Mouse (Mus musculus) central nervous system, embryonic 11.5 days (tissue): ENCODE data around the gene Ube2b. TPM values are rescaled to one million over a fixed set of nuclear protein-coding genes. Genes with fewer than 3 reads are reported as not detected.

ENCODE experiments used
- polyA plus RNA-seq: library from polyadenylated mRNA; depleted of rRNA; stranded (reverse); fragments of >200 nt; gene quantifications from 2 replicates; pipeline ENCODE4 v1.2.3, GENCODE M21; 2012; rRNA removed

The Ube2b gene
- 100 and 210 TPM in 2 replicates for polyA plus RNA-seq

GRCm38 (mm10) chr11:52000290-52000962, at the start of gene Ube2b:
Gene Ube2b, minus strand, starts transcription at chr11:52000762.

GRCm38 (mm10) chr11:52003772-52004528, 3.4 kb upstream of the Ube2b start, which contains the start of gene Cdkl3:
Gene Cdkl3, plus strand, starts transcription at chr11:52004221.

GRCm38 (mm10) chr11:51967443-51968401, 32.8 kb downstream of the Ube2b start, which contains the start of gene Cdkn2aipnl:
Gene Cdkn2aipnl, plus strand, starts transcription at chr11:51967661.

Other genes starting within 250 kb of the Ube2b start
- gene Sec24a, start 237.1 kb downstream of the Ube2b start, polyA plus RNA-seq, result 5.7 and 10.7 TPM in 2 replicates
- 40.0 and 64.0 TPM in 2 replicates for gene Sar1b, start 237.1 kb downstream of the Ube2b start, polyA plus RNA-seq
- 0.84 and 1.3 TPM in 2 replicates for gene Jade2, start 143.1 kb downstream of the Ube2b start, polyA plus RNA-seq
- gene Cdkn2aipnl, start 33.1 kb downstream of the Ube2b start, polyA plus RNA-seq, result 45.7 and 62.2 TPM in 2 replicates
- 9.9 and 12.7 TPM in 2 replicates for gene Cdkl3, start 3.5 kb upstream of the Ube2b start, polyA plus RNA-seq
- 86.5 and 96.9 TPM in 2 replicates for gene Ppp2ca, start 97.9 kb upstream of the Ube2b start, polyA plus RNA-seq
- gene Olfr1373, start 144.8 kb upstream of the Ube2b start, polyA plus RNA-seq, result not detected in 2 replicates
- not detected in 2 replicates for gene Olfr1371, start 213.2 kb upstream of the Ube2b start, polyA plus RNA-seq
- 235 and 307 TPM in 2 replicates for gene Skp1a, start 231.2 kb upstream of the Ube2b start, polyA plus RNA-seq